Mouse (Mus musculus) CH12.LX (cell line): Measurements from ENCODE around the gene Gm45213. TPM values are rescaled to one million over a fixed set of nuclear protein-coding genes. Genes with fewer than 3 reads are reported as not detected.

Experiments used
- DNase-seq: peaks from one replicate; pipeline ENCODE4 v3.0.0-alpha.2; 2013; ENCODE audit errors: extremely low read depth
- H3K27ac ChIP-seq: 2 replicates; pipeline ENCODE4 v1.5.1; 2012; ENCODE audit warnings: low read depth, mild to moderate bottlenecking, control low read depth, moderate library complexity; ENCODE audit not compliant: insufficient read depth
- H3K27me3 ChIP-seq: replicated peaks from 2 replicates; pipeline ENCODE3; 2012; ENCODE audit warnings: inconsistent platforms
- H3K36me3 ChIP-seq, 2 experiments: replicated peaks in 1 of 2; 2 replicates each; pipeline versions ENCODE3 to v1.6.1; 2012; ENCODE audit warnings: inconsistent platforms in 1 of 2, low read length in 1 of 2, mild to moderate bottlenecking in 1 of 2, mixed read lengths in 1 of 2, moderate library complexity in 1 of 2; ENCODE audit not compliant: control insufficient read depth in 1 of 2, insufficient read depth in 1 of 2
- H3K4me1 ChIP-seq, 2 experiments: 2 replicates each; pipeline ENCODE4 v1.6.1; 2012; ENCODE audit warnings: inconsistent platforms in 1 of 2, moderate library complexity in 1 of 2; ENCODE audit not compliant: insufficient read depth in 2 of 2, control insufficient read depth in 1 of 2
- H3K4me2 ChIP-seq: 2 replicates; pipeline ENCODE4 v1.6.1; 2012; ENCODE audit warnings: low read depth, mild to moderate bottlenecking, control low read depth; ENCODE audit not compliant: poor library complexity, insufficient read depth, severe bottlenecking
- H3K4me3 ChIP-seq, 3 experiments: fragments of 150-350 bp in 1 of 3; sonication (generic) in 1 of 3; replicated peaks in 1 of 3; 2 replicates each; pipeline versions ENCODE3 to v1.5.1; 2011 to 2012; ENCODE audit warnings: low read depth in 2 of 3, low read length in 2 of 3, mild to moderate bottlenecking in 2 of 3, moderate library complexity in 2 of 3, control low read depth in 1 of 3, improper control_type of control experiment in 1 of 3, inconsistent platforms in 1 of 3, mixed read lengths in 1 of 3; ENCODE audit not compliant: poor library complexity in 1 of 3
- H3K79me2 ChIP-seq: replicated peaks from 2 replicates; pipeline ENCODE4 v1.6.1; 2012; ENCODE audit warnings: mild to moderate bottlenecking, moderate library complexity; ENCODE audit not compliant: control insufficient read depth, poor library complexity, insufficient read depth, severe bottlenecking; ENCODE audit errors: extremely low read depth
- H3K9ac ChIP-seq: 2 replicates; pipeline ENCODE4 v1.6.1; 2012; ENCODE audit warnings: low read depth, mild to moderate bottlenecking, control low read depth, moderate library complexity; ENCODE audit not compliant: insufficient read depth
- H3K9me3 ChIP-seq: replicated peaks from 2 replicates; pipeline ENCODE3; 2012; ENCODE audit warnings: low read length, inconsistent platforms, mixed read lengths
- BHLHE40 ChIP-seq: IDR thresholded peaks from 2 replicates; pipeline ENCODE4 v1.6.1; 2011; ENCODE audit warnings: mild to moderate bottlenecking, low read depth, low read length, improper control_type of control experiment
- E2F4 ChIP-seq: IDR thresholded peaks from 2 replicates; pipeline ENCODE4 v1.6.1; 2011; ENCODE audit warnings: low read depth, low read length, improper control_type of control experiment; ENCODE audit not compliant: insufficient replicate concordance
- EP300 ChIP-seq: IDR thresholded peaks from 2 replicates; pipeline ENCODE4 v1.6.1; 2011; ENCODE audit warnings: low read length, improper control_type of control experiment
- GABPA ChIP-seq: IDR thresholded peaks from 2 replicates; pipeline ENCODE4 v1.6.1; 2012; ENCODE audit warnings: low read depth, low read length, improper control_type of control experiment, inconsistent platforms; ENCODE audit not compliant: insufficient replicate concordance
- IRF4 ChIP-seq: IDR thresholded peaks from 2 replicates; pipeline ENCODE4 v1.6.1; 2014; ENCODE audit warnings: low read depth, mild to moderate bottlenecking, inconsistent platforms, low read length, improper control_type of control experiment
- KAT2A ChIP-seq: IDR thresholded peaks from 2 replicates; pipeline ENCODE4 v1.6.1; 2012; ENCODE audit warnings: low read length, improper control_type of control experiment, inconsistent platforms; ENCODE audit not compliant: insufficient replicate concordance
- MAFK ChIP-seq: IDR thresholded peaks from 2 replicates; pipeline ENCODE4 v1.6.1; 2011; ENCODE audit warnings: low read length, improper control_type of control experiment; ENCODE audit not compliant: insufficient replicate concordance
- MAZ ChIP-seq: IDR thresholded peaks from 2 replicates; pipeline ENCODE4 v1.6.1; 2012; ENCODE audit warnings: low read depth, mild to moderate bottlenecking, inconsistent platforms, low read length, improper control_type of control experiment, moderate library complexity
- MXI1 ChIP-seq: IDR thresholded peaks from 2 replicates; pipeline ENCODE4 v1.6.1; 2011; ENCODE audit warnings: mild to moderate bottlenecking, low read depth, low read length, improper control_type of control experiment
- NRF1 ChIP-seq: IDR thresholded peaks from 2 replicates; pipeline ENCODE4 v1.6.1; 2014; ENCODE audit warnings: low read depth, mild to moderate bottlenecking, inconsistent platforms, low read length, improper control_type of control experiment, moderate library complexity
- PAX5 ChIP-seq: IDR thresholded peaks from 2 replicates; pipeline ENCODE4 v1.6.1; 2012; ENCODE audit warnings: low read length, inconsistent platforms, mixed read lengths
- POLR2A ChIP-seq: IDR thresholded peaks from 2 replicates; pipeline ENCODE4 v1.6.1; 2011; ENCODE audit warnings: low read depth, mild to moderate bottlenecking, improper control_type of control experiment, low read length
- POLR2AphosphoS2 ChIP-seq: IDR thresholded peaks from 2 replicates; pipeline ENCODE4 v1.6.1; 2011; ENCODE audit warnings: low read depth, low read length, improper control_type of control experiment
- RAD21 ChIP-seq: IDR thresholded peaks from 2 replicates; pipeline ENCODE4 v1.6.1; 2011; ENCODE audit warnings: low read depth, mild to moderate bottlenecking, low read length, improper control_type of control experiment, moderate library complexity
- RCOR1 ChIP-seq: conservative IDR thresholded peaks from 2 replicates; pipeline ENCODE4 v1.6.1; 2012; ENCODE audit warnings: low read depth, mild to moderate bottlenecking, inconsistent platforms, low read length, improper control_type of control experiment
- SIN3A ChIP-seq: IDR thresholded peaks from 2 replicates; pipeline ENCODE4 v1.6.1; 2012; ENCODE audit warnings: low read length, improper control_type of control experiment, inconsistent platforms
- TBP ChIP-seq: conservative IDR thresholded peaks from 2 replicates; pipeline ENCODE4 v1.6.1; 2011; ENCODE audit warnings: low read depth, low read length, improper control_type of control experiment
- TCF12 ChIP-seq: IDR thresholded peaks from 2 replicates; pipeline ENCODE4 v1.6.1; 2014; ENCODE audit warnings: low read depth, mild to moderate bottlenecking, inconsistent platforms, low read length, improper control_type of control experiment
- UBTF ChIP-seq: IDR thresholded peaks from 2 replicates; pipeline ENCODE4 v1.6.1; 2012; ENCODE audit warnings: low read depth, mild to moderate bottlenecking, inconsistent platforms, low read length, improper control_type of control experiment, moderate library complexity
- ZC3H11A ChIP-seq: IDR thresholded peaks from 2 replicates; pipeline ENCODE4 v1.6.1; 2012; ENCODE audit warnings: low read depth, mild to moderate bottlenecking, inconsistent platforms, low read length, improper control_type of control experiment
- ZMIZ1 ChIP-seq: IDR thresholded peaks from 2 replicates; pipeline ENCODE4 v1.6.1; 2012; ENCODE audit warnings: low read depth, mild to moderate bottlenecking, inconsistent platforms, low read length, improper control_type of control experiment
- ZNF384 ChIP-seq: IDR thresholded peaks from 2 replicates; pipeline ENCODE4 v1.6.1; 2012; ENCODE audit warnings: low read depth, low read length, improper control_type of control experiment, inconsistent platforms
- dilution Hi-C: fragments of 300-500 bp; cut with MboI; formaldehyde crosslinking; loops from 2 replicates; pipeline ENCODE4 v1.14.3; 2020; ENCODE audit warnings: low sequenced_read_pairs; ENCODE audit not compliant: extremely low pct_unique_long_range_greater_than_20kb, extremely low pct_ligation_motif_present
- in situ Hi-C: fragments of 300-500 bp; cut with MboI; formaldehyde crosslinking; loops from 3 replicates; pipeline ENCODE4 v1.14.3; 2019; ENCODE audit warnings: low sequenced_read_pairs, low pct_ligation_motif_present, low pct_unique_long_range_greater_than_20kb, mixed read lengths
- polyA plus RNA-seq: library from polyadenylated mRNA; unstranded; fragments of >175 nt; gene quantifications from 2 replicates; pipeline ENCODE4 v1.2.1, GENCODE M21; 2012; ENCODE audit warnings: low read depth; ENCODE audit not compliant: insufficient read length
- total RNA-seq, 2 experiments: library from RNA; depleted of rRNA; stranded (reverse); fragments of 300-350 nt in 1 of 2; fragments of >200 nt in 1 of 2; gene quantifications; 2 replicates each; pipeline ENCODE4 v1.2.3; 2012 to 2014

Gene Gm45213
- total and polyA plus RNA-seq, 3 experiments, result not detected

DNA sequence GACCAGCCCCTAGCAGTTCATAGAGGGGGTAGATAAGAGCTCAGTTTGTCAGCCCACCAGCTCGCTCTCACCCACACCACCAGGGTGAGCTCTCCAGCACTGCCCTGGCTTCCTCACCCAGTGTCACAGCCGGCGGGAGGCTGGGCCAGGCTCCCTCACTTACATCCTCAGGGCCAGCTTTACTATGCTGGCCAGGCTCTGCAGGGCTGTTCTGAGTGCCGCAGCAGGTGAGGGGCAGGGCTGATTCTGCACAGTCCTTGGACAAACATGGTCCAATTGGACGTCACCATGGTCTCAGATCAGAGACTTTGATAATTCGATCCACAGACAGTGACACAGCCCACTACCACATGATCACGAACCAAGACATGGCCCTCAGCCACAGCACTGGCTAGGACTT, 48.2 kb downstream of the Gm45213 start:
- Histone ChIP-seq H3K27ac (no peak overlapping the region), H3K4me3 (no peak overlapping the region), H3K9me3 (no peaks in the 10 kb centered on the region), H3K9ac (no peak overlapping the region), H3K36me3 (peaks cover 45 to 77% of the 10 kb centered on the region in 2 experiments), H3K4me1 (peaks cover 0 to 6% of the 10 kb centered on the region in 2 experiments; a peak in 1 of 4 replicates), H3K4me2 (no peak overlapping the region), H3K27me3 (no peaks in the 10 kb centered on the region), H3K79me2 (no peaks in the 10 kb centered on the region; the same call in 1 of the 2 replicates)
- no peak for DNase-seq
- in situ Hi-C loops (loop anchor here (25.0 kb wide), 1 partner anchor 571 kb away; no protein-coding TSS in a partner anchor), dilution Hi-C loops (no loop called here)
- TF ChIP-seq POLR2A (no peak), ZC3H11A (no peak), POLR2AphosphoS2 (no peak), TBP (no peak), ZMIZ1 (no peak), TCF12 (no peak), MAZ (no peak), PAX5 (no peak)

DNA sequence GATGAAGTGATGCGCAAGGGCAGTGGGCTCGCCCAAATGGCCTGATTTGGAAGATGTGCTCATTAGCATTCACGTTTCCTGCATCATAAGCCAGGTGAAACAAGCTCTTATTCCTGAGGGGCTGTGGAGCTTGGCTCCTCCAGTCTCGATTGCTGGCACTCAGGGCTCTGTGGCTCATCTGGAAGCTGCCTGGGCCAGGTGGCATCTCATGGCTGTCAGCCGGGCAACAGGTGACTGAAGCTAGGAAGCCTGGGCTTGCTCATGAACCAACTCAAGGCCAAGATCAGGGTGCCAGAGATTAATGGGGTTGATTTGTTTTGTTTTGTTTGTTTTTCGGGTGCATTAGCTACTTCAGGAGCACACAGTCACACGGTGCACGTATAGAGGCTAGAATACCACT, 49.3 kb downstream of the Gm45213 start:
- Histone ChIP-seq H3K9me3 (no peaks in the 10 kb centered on the region), H3K79me2 (no peaks in the 10 kb centered on the region; the same call in 1 of the 2 replicates), H3K4me1 (peaks cover 0 to 5% of the 10 kb centered on the region in 2 experiments; a peak in 1 of 4 replicates), H3K27me3 (no peaks in the 10 kb centered on the region), H3K4me3 (no peak overlapping the region), H3K36me3 (peaks cover 34 to 67% of the 10 kb centered on the region in 2 experiments), H3K9ac (no peak overlapping the region), H3K4me2 (no peak overlapping the region), H3K27ac (no peak overlapping the region)
- no peak for TF ChIP-seq UBTF
- 0 out of 2 replicates have a peak, but pooled peaks have one; percentile 38 for TF ChIP-seq POLR2AphosphoS2
- TF ChIP-seq MAFK, result no peak
- TF ChIP-seq BHLHE40, result no peak
- dilution Hi-C loops, result no loop called here
- DNase-seq, result no peak
- in situ Hi-C loops, result loop anchor here (25.0 kb wide), 1 partner anchor 570 kb away; no protein-coding TSS in a partner anchor

DNA sequence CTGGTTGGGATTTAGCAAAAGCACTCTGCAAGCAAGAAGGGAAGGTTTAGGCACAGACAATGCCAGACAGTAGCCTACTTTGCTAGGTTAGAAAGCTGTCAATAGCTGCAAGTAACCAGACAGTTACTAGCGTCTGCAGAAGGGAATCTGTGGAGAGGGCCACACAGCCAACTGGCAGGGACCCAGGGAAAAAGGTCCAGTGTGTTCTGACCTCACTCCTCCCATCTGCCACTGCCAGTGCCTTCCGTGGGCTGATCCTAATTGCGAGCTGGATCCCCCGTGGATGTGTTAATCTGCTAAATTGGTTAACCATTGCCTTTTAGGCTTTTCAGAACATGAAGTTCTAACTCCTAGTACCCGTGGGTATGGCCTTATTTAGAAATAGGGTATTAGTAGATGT, 50.7 kb downstream of the Gm45213 start:
- dilution Hi-C loops, result no loop called here
- Histone ChIP-seq H3K9ac (no peak overlapping the region), H3K79me2 (no peaks in the 10 kb centered on the region), H3K9me3 (no peaks in the 10 kb centered on the region), H3K4me2 (no peak overlapping the region), H3K36me3 (peaks cover 20 to 52% of the 10 kb centered on the region in 2 experiments), H3K4me1 (no peaks in the 10 kb centered on the region), H3K27ac (no peak overlapping the region), H3K27me3 (no peaks in the 10 kb centered on the region), H3K4me3 (no peak overlapping the region)
- no peak for DNase-seq
- TF ChIP-seq MAFK, result no peak
- no peak for TF ChIP-seq SIN3A
- no peak for TF ChIP-seq RAD21
- TF ChIP-seq MAZ, result no peak
- no peak for TF ChIP-seq RCOR1
- no peak for TF ChIP-seq GABPA
- no peak for TF ChIP-seq MXI1
- no peak for TF ChIP-seq ZNF384
- no peak for TF ChIP-seq EP300
- no peak for TF ChIP-seq PAX5
- no peak for TF ChIP-seq IRF4
- TF ChIP-seq ZMIZ1, result no peak
- TF ChIP-seq KAT2A, result no peak
- TF ChIP-seq NRF1, result no peak
- no peak for TF ChIP-seq E2F4
- no peak for TF ChIP-seq POLR2AphosphoS2
- in situ Hi-C loops, result loop anchor here (25.0 kb wide), 1 partner anchor 568 kb away; no protein-coding TSS in a partner anchor
